In genomic region chr6:89069108-89069507, GRCm38 (mm10) we compare ENCODE assay signal across 21 mouse cellular contexts.
DNase-seq lines count a peak whose midpoint lies in the region; ATAC-seq lines count a peak whose summit lies in the region.
"Had no signal": no experiment of that assay in that cellular context is flagged by ENCODE, and none has a peak within 500 bp of the region (broad histone marks: within the 10 kb centered on the region; RNA-seq: fewer than 3 reads in every experiment).

No protein-coding gene starts in this region.

- H3K4me1 ChIP-seq in hindbrain, embryonic 13.5 days (replicated peaks), result peaks cover 55% of the 10 kb centered on the region
- no peaks in the 10 kb centered on the region for H3K4me1 ChIP-seq in hindbrain, embryonic 11.5 days (replicated peaks; ENCODE audit: control insufficient read depth, insufficient read depth, low read length)
- H3K4me1 ChIP-seq in midbrain, embryonic 14.5 days (ENCODE audit: control insufficient read depth, insufficient read depth, low read length), result peaks cover 17% of the 10 kb centered on the region
- H3K4me1 ChIP-seq in midbrain, embryonic 16.5 days (ENCODE audit: control insufficient read depth, insufficient read depth, low read length), result peaks cover 17% of the 10 kb centered on the region; the same call in 1 of the 2 replicates
- no peaks in the 10 kb centered on the region; the same call in 1 of the 2 replicates for H3K4me1 ChIP-seq in hindbrain, embryonic 16.5 days (ENCODE audit: control insufficient read depth, insufficient read depth, low read depth, low read length)
- no peaks in the 10 kb centered on the region for H3K4me1 ChIP-seq in liver, embryonic 11.5 days (replicated peaks; ENCODE audit: control insufficient read depth, insufficient read depth, low read length)
- H3K4me1 ChIP-seq: embryonic facial prominence, embryonic 12.5 days; forebrain, embryonic 15.5 days; heart, embryonic 13.5 days had no signal

- no peak for DNase-seq in hindbrain, embryonic 11.5 days (ENCODE audit: low spot score)
- peak; percentile 59 for DNase-seq in midbrain, embryonic 14.5 days
- DNase-seq in liver, embryonic 11.5 days (ENCODE audit: low spot score), result no peak
- DNase-seq in yolk sac, embryonic 10.5 days (ENCODE audit: low spot score), result no peak
- DNase-seq: adrenal gland, adult 8-10 months; adrenal gland, postnatal 36 days; B cell, adult 2 months; cerebellum, adult 11-12 months; cerebellum, adult 9-10 months; cerebellum, postnatal 25 days; gastrocnemius, postnatal 36 days; heart, adult 11 months; heart, postnatal 36 days had no signal

- H3K9ac ChIP-seq in hindbrain, embryonic 13.5 days, result no peak overlapping the region
- no peak overlapping the region for H3K9ac ChIP-seq in hindbrain, embryonic 11.5 days (ENCODE audit: low read depth, low read length)
- H3K9ac ChIP-seq in midbrain, embryonic 14.5 days (replicated peaks; ENCODE audit: low read length), result no peak overlapping the region
- no peak overlapping the region for H3K9ac ChIP-seq in midbrain, embryonic 16.5 days (ENCODE audit: low read depth, low read length)
- H3K9ac ChIP-seq in hindbrain, embryonic 16.5 days (ENCODE audit: low read depth, low read length), result no peak overlapping the region
- H3K9ac ChIP-seq in liver, embryonic 11.5 days (ENCODE audit: low read depth, low read length), result no peak overlapping the region
- H3K9ac ChIP-seq: embryonic facial prominence, embryonic 12.5 days; forebrain, embryonic 15.5 days; heart, embryonic 13.5 days had no signal

- H3K36me3 ChIP-seq in hindbrain, embryonic 13.5 days, result no peaks in the 10 kb centered on the region
- no peaks in the 10 kb centered on the region for H3K36me3 ChIP-seq in hindbrain, embryonic 11.5 days (ENCODE audit: control insufficient read depth, insufficient read depth, low read length)
- no peaks in the 10 kb centered on the region for H3K36me3 ChIP-seq in midbrain, embryonic 14.5 days (ENCODE audit: control insufficient read depth, insufficient read depth, low read length)
- no peaks in the 10 kb centered on the region for H3K36me3 ChIP-seq in midbrain, embryonic 16.5 days (ENCODE audit: control insufficient read depth, insufficient read depth, low read length)
- H3K36me3 ChIP-seq in hindbrain, embryonic 16.5 days (ENCODE audit: control insufficient read depth, insufficient read depth, low read length), result no peaks in the 10 kb centered on the region
- no peaks in the 10 kb centered on the region for H3K36me3 ChIP-seq in liver, embryonic 11.5 days (ENCODE audit: control insufficient read depth, insufficient read depth, low read length)
- H3K36me3 ChIP-seq: embryonic facial prominence, embryonic 12.5 days; forebrain, embryonic 15.5 days; G1E; heart, embryonic 13.5 days had no signal

- H3K4me2 ChIP-seq in hindbrain, embryonic 13.5 days, result no peak overlapping the region
- H3K4me2 ChIP-seq in hindbrain, embryonic 11.5 days (replicated peaks; ENCODE audit: low read depth, low read length), result no peak overlapping the region
- H3K4me2 ChIP-seq in midbrain, embryonic 14.5 days (ENCODE audit: low read length), result no peak overlapping the region
- H3K4me2 ChIP-seq in midbrain, embryonic 16.5 days (ENCODE audit: low read length), result no peak overlapping the region
- no peak overlapping the region for H3K4me2 ChIP-seq in hindbrain, embryonic 16.5 days (ENCODE audit: low read length)
- H3K4me2 ChIP-seq in liver, embryonic 11.5 days, result no peak overlapping the region
- H3K4me2 ChIP-seq: embryonic facial prominence, embryonic 12.5 days; forebrain, embryonic 15.5 days; heart, embryonic 13.5 days had no signal

- H3K9me3 ChIP-seq in hindbrain, embryonic 13.5 days, result 0 out of 2 replicates have a peak, but pooled peaks cover 3% of the 10 kb centered on the region
- no peaks in the 10 kb centered on the region for H3K9me3 ChIP-seq in hindbrain, embryonic 11.5 days (ENCODE audit: control insufficient read depth, low read length)
- H3K9me3 ChIP-seq in midbrain, embryonic 14.5 days (ENCODE audit: control insufficient read depth, low read length), result no peaks in the 10 kb centered on the region
- no peaks in the 10 kb centered on the region for H3K9me3 ChIP-seq in midbrain, embryonic 16.5 days (replicated peaks; ENCODE audit: control insufficient read depth, low read length, poor library complexity, severe bottlenecking)
- H3K9me3 ChIP-seq in hindbrain, embryonic 16.5 days (ENCODE audit: control insufficient read depth, low read length), result no peaks in the 10 kb centered on the region
- no peaks in the 10 kb centered on the region for H3K9me3 ChIP-seq in liver, embryonic 11.5 days (ENCODE audit: control insufficient read depth, low read length)
- H3K9me3 ChIP-seq: forebrain, embryonic 15.5 days; G1E; heart, embryonic 13.5 days had no signal

- no peak overlapping the region for H3K4me3 ChIP-seq in hindbrain, embryonic 13.5 days
- H3K4me3 ChIP-seq in hindbrain, embryonic 11.5 days (ENCODE audit: low read depth, low read length), result no peak overlapping the region
- no peak overlapping the region for H3K4me3 ChIP-seq in midbrain, embryonic 14.5 days (replicated peaks; ENCODE audit: low read depth, low read length)
- no peak overlapping the region for H3K4me3 ChIP-seq in midbrain, embryonic 16.5 days (ENCODE audit: low read depth, low read length)
- no peak overlapping the region for H3K4me3 ChIP-seq in hindbrain, embryonic 16.5 days (ENCODE audit: low read length)
- no peak overlapping the region for H3K4me3 ChIP-seq in liver, embryonic 11.5 days (ENCODE audit: low read depth, low read length)
- H3K4me3 ChIP-seq: embryonic facial prominence, embryonic 12.5 days; forebrain, embryonic 15.5 days; heart, embryonic 13.5 days had no signal

- no peaks in the 10 kb centered on the region for H3K27me3 ChIP-seq in hindbrain, embryonic 13.5 days
- H3K27me3 ChIP-seq in hindbrain, embryonic 11.5 days (ENCODE audit: control insufficient read depth, insufficient read depth, low read length), result no peaks in the 10 kb centered on the region
- no peaks in the 10 kb centered on the region for H3K27me3 ChIP-seq in midbrain, embryonic 14.5 days (ENCODE audit: control insufficient read depth, insufficient read depth, low read length)
- no peaks in the 10 kb centered on the region for H3K27me3 ChIP-seq in midbrain, embryonic 16.5 days (ENCODE audit: control insufficient read depth, insufficient read depth, low read depth, low read length)
- no peaks in the 10 kb centered on the region for H3K27me3 ChIP-seq in hindbrain, embryonic 16.5 days (replicated peaks; ENCODE audit: control insufficient read depth, insufficient read depth, low read length)
- no peaks in the 10 kb centered on the region for H3K27me3 ChIP-seq in liver, embryonic 11.5 days (replicated peaks; ENCODE audit: control insufficient read depth, insufficient read depth, low read length)
- H3K27me3 ChIP-seq: embryonic facial prominence, embryonic 12.5 days; forebrain, embryonic 15.5 days had no signal

- ATAC-seq in hindbrain, embryonic 13.5 days (ENCODE audit: low FRiP score), result 0 out of 2 replicates have a peak, but pooled peaks have one; percentile 14
- no peak for ATAC-seq in hindbrain, embryonic 11.5 days (ENCODE audit: low FRiP score)
- ATAC-seq in midbrain, embryonic 14.5 days (ENCODE audit: low FRiP score, low TSS enrichment), result no peak
- no peak for ATAC-seq in midbrain, embryonic 16.5 days
- peak; percentile 55 for ATAC-seq in hindbrain, embryonic 16.5 days
- no peak for ATAC-seq in liver, embryonic 11.5 days (replicated peaks; ENCODE audit: low FRiP score)
- ATAC-seq: CD4-positive, CD25-positive, alpha-beta regulatory T cell, adult 4 months; forebrain, embryonic 15.5 days had no signal

- peak overlapping the region; percentile 71 for H3K27ac ChIP-seq in hindbrain, embryonic 13.5 days
- no peak overlapping the region for H3K27ac ChIP-seq in hindbrain, embryonic 11.5 days (ENCODE audit: low read depth, low read length)
- peak overlapping the region; percentile 49; the same call in 1 of the 2 replicates for H3K27ac ChIP-seq in midbrain, embryonic 14.5 days (replicated peaks; ENCODE audit: low read depth, low read length)
- no peak overlapping the region for H3K27ac ChIP-seq in midbrain, embryonic 16.5 days (ENCODE audit: low read length)
- no peak overlapping the region for H3K27ac ChIP-seq in hindbrain, embryonic 16.5 days (ENCODE audit: low read depth, low read length)
- H3K27ac ChIP-seq in liver, embryonic 11.5 days (ENCODE audit: low read depth, low read length), result no peak overlapping the region
- H3K27ac ChIP-seq: embryonic facial prominence, embryonic 12.5 days; forebrain, embryonic 15.5 days; heart, embryonic 13.5 days had no signal

- WGBS in hindbrain, embryonic 13.5 days, result 35% methylated on average over 5 of the region's 5 CpGs
- WGBS in hindbrain, embryonic 11.5 days, result 76% methylated on average over 5 of the region's 5 CpGs
- 51% methylated on average over 5 of the region's 5 CpGs for WGBS in midbrain, embryonic 14.5 days
- WGBS in midbrain, embryonic 16.5 days, result 45% methylated on average over 5 of the region's 5 CpGs
- WGBS in hindbrain, embryonic 16.5 days, result 43% methylated on average over 5 of the region's 5 CpGs
- 76% methylated on average over 5 of the region's 5 CpGs for WGBS in liver, embryonic 11.5 days

Comparison
In these comparisons a context has a peak if more than half of its experiments do, and no peak if none do; other contexts are left out.
1. ATAC-seq: peak in hindbrain, embryonic 13.5 days (single experiment) and hindbrain, embryonic 16.5 days (single experiment); none in hindbrain, embryonic 11.5 days (single experiment), midbrain, embryonic 14.5 days (single experiment), midbrain, embryonic 16.5 days (single experiment) and liver, embryonic 11.5 days (single experiment).
2. H3K27ac ChIP-seq: peak in hindbrain, embryonic 13.5 days (single experiment) and midbrain, embryonic 14.5 days (single experiment); none in hindbrain, embryonic 11.5 days (single experiment), midbrain, embryonic 16.5 days (single experiment), hindbrain, embryonic 16.5 days (single experiment) and liver, embryonic 11.5 days (single experiment).